Mouse (Mus musculus): ENCODE measurements around the gene Pde4dip. TPM values are rescaled to one million over a fixed set of nuclear protein-coding genes. Genes with fewer than 3 reads are reported as not detected.

Gene Pde4dip
- polyA plus RNA-seq, 1 experiment from 2014 or later: 115 TPM

DNA sequence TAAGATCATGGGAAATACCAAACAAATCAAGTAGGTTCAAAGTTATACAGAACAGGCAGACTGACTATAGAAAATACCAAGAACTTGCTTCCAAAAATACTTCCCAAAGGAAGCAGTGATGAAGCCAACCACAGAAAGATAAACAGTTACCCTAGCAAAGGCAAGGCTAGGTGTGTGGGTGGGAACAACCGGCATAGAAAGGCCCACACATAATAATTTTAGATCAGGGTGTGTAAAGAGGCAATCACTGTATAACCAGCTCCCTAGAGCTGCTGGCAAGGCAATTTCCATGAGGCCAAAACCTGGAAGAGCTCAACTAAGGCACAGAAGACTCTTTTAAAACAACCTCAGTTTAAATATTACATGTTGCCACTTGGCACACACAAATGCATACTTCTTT lies 29.1 kb downstream of the Pde4dip start:
- peaks cover 5% of the 10 kb centered on the region for H3K4me1 ChIP-seq (ENCODE audit: control insufficient read depth, insufficient read depth, low read length)
- no peaks in the 10 kb centered on the region for H3K36me3 ChIP-seq (ENCODE audit: control insufficient read depth, insufficient read depth)

DNA sequence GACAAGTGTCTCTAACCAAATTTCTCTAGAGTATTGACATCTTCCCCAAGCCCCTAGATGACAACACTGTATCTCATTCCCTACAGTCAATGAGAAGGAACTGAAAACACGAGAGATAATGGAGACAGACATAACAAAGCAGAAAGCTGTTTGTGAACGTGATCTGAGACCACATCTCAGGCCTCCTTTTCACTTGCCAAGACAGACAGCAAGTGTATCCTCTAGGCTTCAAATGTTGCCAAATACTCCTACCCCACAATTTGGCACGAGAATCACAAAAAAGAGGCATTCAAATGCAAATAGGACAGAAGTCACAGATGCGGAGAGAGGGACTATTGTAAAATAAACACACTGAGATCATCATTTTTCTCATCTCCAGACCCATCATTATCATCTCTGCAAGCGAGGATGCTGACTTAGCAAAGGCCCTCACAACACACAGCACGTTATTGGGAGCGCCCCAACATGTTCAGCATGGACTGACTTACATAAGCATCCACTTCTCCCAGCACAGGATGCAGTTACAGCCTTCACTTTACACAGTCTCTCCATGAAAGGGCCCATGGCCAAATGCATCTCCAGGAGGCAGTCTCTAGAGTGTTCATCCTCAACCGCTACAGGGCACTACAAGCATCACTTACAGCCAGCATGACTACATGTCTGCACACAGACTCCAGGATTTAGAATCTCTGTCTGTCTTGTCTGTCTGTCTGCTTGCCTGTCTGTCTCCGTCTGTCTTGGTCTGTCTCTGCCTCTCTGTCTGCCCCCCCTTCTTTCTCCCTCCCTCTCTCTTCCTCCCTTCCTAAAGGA lies 33.7 kb downstream of the Pde4dip start:
- ATAC-seq (replicated peaks; ENCODE audit: extremely low read depth, insufficient read depth, low FRiP score): no peak
- H3K4me2 ChIP-seq (ENCODE audit: low read depth, low read length): no peak overlapping the region
- H3K36me3 ChIP-seq (ENCODE audit: control insufficient read depth, insufficient read depth): no peaks in the 10 kb centered on the region
- no peak overlapping the region for H3K27ac ChIP-seq (ENCODE audit: low read length)
- WGBS: 73% methylated on average over 9 of the region's 9 CpGs
- no peak overlapping the region for H3K9ac ChIP-seq (ENCODE audit: low read length)
- H3K4me3 ChIP-seq (ENCODE audit: low read length): no peak overlapping the region
- peaks cover 3% of the 10 kb centered on the region; the same call in 1 of the 2 replicates for H3K9me3 ChIP-seq (replicated peaks; ENCODE audit: control insufficient read depth, low read length)
- no peaks in the 10 kb centered on the region for H3K27me3 ChIP-seq (ENCODE audit: control insufficient read depth, insufficient read depth, low read length)
- peaks cover 2% of the 10 kb centered on the region for H3K4me1 ChIP-seq (ENCODE audit: control insufficient read depth, insufficient read depth, low read length)

More for the DNA sequence above, 29.1 kb downstream of the Pde4dip start:
- Histone ChIP-seq H3K4me2 (ENCODE audit: low read depth, low read length) (no peak overlapping the region), H3K9me3 (replicated peaks; ENCODE audit: control insufficient read depth, low read length) (no peaks in the 10 kb centered on the region), H3K4me3 (ENCODE audit: low read length) (no peak overlapping the region), H3K27ac (ENCODE audit: low read length) (no peak overlapping the region), H3K9ac (ENCODE audit: low read length) (no peak overlapping the region), H3K27me3 (ENCODE audit: control insufficient read depth, insufficient read depth, low read length) (no peaks in the 10 kb centered on the region)
- ATAC-seq (replicated peaks; ENCODE audit: extremely low read depth, insufficient read depth, low FRiP score): no peak
- 48% methylated on average over 1 of the region's 1 CpGs for WGBS

DNA sequence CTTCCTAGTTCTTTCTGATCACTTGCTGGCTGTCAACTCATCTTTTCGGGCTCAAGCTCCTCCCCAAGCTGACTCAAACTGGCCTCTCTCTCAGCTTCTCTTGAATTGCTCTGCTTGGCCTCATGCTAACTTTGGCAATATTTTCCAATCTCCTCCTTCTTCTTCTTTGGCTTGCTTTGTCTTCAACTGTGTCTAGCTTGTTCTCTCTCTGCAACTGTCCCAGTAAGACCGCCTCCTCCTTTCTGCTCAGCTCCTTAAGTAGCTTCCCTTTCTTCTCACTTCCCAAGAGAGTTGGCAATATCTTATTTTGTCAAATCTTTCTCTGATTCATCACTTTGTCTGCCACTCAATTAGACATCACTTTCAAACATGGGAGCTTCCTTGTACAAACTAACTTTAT lies 36.7 kb downstream of the Pde4dip start:
- Histone ChIP-seq H3K27ac (ENCODE audit: low read length) (no peak overlapping the region), H3K4me1 (ENCODE audit: control insufficient read depth, insufficient read depth, low read length) (no peaks in the 10 kb centered on the region), H3K9ac (ENCODE audit: low read length) (no peak overlapping the region), H3K27me3 (ENCODE audit: control insufficient read depth, insufficient read depth, low read length) (no peaks in the 10 kb centered on the region), H3K4me3 (ENCODE audit: low read length) (no peak overlapping the region), H3K9me3 (replicated peaks; ENCODE audit: control insufficient read depth, low read length) (peaks cover 3% of the 10 kb centered on the region; the same call in 1 of the 2 replicates), H3K36me3 (ENCODE audit: control insufficient read depth, insufficient read depth) (no peaks in the 10 kb centered on the region), H3K4me2 (ENCODE audit: low read depth, low read length) (no peak overlapping the region)
- 82% methylated on average over 2 of the region's 2 CpGs for WGBS
- no peak for ATAC-seq (replicated peaks; ENCODE audit: extremely low read depth, insufficient read depth, low FRiP score)

DNA sequence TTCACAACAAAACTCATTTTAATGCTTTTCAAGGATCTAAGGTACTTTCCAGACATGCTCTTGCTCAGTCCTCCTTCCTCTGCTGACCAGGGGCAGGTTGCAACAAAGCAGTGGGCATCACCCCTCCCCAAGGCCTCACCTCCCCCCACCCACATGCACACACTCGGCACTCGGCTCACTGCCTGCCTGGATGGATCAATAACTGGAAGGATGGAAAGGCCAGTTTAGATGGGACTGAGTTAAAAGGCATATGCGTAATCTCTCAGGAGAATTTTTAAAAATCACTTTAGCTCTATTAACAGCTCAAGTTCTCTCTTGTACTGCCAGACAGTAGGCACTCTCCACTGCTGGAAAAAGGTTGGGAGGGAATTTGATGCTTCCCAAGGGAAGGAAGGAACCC lies 40.9 kb downstream of the Pde4dip start:
- Histone ChIP-seq H3K4me1 (ENCODE audit: control insufficient read depth, insufficient read depth, low read length) (no peaks in the 10 kb centered on the region), H3K36me3 (ENCODE audit: control insufficient read depth, insufficient read depth) (no peaks in the 10 kb centered on the region; the same call in 1 of the 2 replicates), H3K4me2 (ENCODE audit: low read depth, low read length) (no peak overlapping the region), H3K27ac (ENCODE audit: low read length) (no peak overlapping the region), H3K4me3 (ENCODE audit: low read length) (no peak overlapping the region), H3K9ac (ENCODE audit: low read length) (no peak overlapping the region), H3K9me3 (replicated peaks; ENCODE audit: control insufficient read depth, low read length) (no peaks in the 10 kb centered on the region; the same call in 1 of the 2 replicates), H3K27me3 (ENCODE audit: control insufficient read depth, insufficient read depth, low read length) (no peaks in the 10 kb centered on the region)
- 89% methylated on average over 3 of the region's 3 CpGs for WGBS
- ATAC-seq (replicated peaks; ENCODE audit: extremely low read depth, insufficient read depth, low FRiP score): no peak

DNA sequence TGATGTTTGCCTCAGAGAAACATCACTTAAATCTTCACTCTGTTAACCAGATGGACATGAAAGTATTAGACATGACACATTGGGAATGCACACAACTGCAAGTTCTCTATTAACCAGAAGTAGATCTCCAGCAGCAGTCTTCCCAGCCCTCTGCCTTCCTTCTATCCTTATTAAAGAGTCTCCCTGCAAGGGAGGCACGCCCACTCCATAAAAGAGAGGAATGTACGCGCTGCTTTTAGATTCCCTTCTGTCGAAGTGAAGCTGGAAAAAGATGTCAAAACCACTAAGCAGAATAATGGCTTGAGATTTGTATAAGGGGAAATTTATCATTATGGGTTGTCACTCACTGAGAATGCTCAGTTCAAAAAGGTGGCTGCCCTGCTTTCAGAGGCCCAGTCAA lies 42.1 kb downstream of the Pde4dip start:
- no peak for ATAC-seq (replicated peaks; ENCODE audit: extremely low read depth, insufficient read depth, low FRiP score)
- H3K9ac ChIP-seq (ENCODE audit: low read length): no peak overlapping the region
- no peak overlapping the region for H3K4me3 ChIP-seq (ENCODE audit: low read length)
- 62% methylated on average over 4 of the region's 4 CpGs for WGBS
- no peaks in the 10 kb centered on the region for H3K4me1 ChIP-seq (ENCODE audit: control insufficient read depth, insufficient read depth, low read length)
- H3K36me3 ChIP-seq (ENCODE audit: control insufficient read depth, insufficient read depth): no peaks in the 10 kb centered on the region; the same call in 1 of the 2 replicates
- no peak overlapping the region for H3K4me2 ChIP-seq (ENCODE audit: low read depth, low read length)
- no peaks in the 10 kb centered on the region for H3K27me3 ChIP-seq (ENCODE audit: control insufficient read depth, insufficient read depth, low read length)
- no peaks in the 10 kb centered on the region for H3K9me3 ChIP-seq (replicated peaks; ENCODE audit: control insufficient read depth, low read length)
- H3K27ac ChIP-seq (ENCODE audit: low read length): no peak overlapping the region

DNA sequence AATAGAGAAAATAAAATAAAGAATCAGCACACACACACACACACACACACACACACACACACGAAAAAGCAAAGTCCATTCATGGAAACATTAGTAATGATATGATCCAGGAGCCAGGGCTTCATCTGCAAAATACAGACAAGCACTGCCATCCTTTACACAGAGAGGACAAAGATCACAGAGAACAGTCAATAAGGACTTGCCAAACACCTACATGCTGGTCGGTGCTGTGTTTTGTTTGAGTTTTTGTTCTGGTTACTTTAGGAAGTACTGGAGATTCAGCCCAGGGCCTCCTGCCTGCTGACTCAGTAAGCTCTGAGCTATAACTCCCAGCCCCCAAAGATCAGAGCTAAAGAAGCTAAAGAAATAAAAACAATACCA lies 43.7 kb downstream of the Pde4dip start:
- H3K4me1 ChIP-seq (ENCODE audit: control insufficient read depth, insufficient read depth, low read length): no peaks in the 10 kb centered on the region

DNA sequence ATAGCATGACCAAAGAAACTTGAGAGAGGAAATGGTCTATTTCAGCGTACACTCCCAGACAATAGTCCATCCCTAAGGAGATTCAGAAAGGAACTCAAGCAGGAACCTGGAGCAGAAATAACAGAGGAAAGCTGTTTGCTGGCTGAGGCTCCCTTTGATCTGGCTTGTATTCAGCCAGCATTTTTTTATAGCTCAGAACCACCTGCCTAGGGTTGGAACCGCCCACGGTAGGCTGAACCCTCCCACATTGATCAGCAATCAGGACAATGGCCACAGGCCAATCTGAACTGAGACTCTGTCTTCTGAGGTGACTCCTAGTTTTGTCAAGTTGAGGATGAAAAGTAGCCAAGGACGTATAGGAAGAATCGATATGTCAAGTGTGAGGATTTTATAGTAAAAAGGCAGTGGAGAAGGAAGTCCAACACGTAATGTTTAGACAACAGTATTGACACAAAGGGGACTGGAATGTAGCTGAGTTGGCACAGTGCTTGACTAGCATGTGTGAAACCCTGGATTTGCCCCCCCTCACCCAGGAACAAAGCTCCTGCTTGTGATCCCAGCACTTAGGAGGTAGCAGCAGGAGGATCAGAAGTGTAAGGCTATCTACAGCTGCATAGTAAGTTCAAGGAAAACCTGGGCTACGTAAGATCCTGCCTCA lies 44.2 kb downstream of the Pde4dip start:
- WGBS: 77% methylated on average over 7 of the region's 7 CpGs
- no peak overlapping the region for H3K4me2 ChIP-seq (ENCODE audit: low read depth, low read length)
- no peak overlapping the region for H3K4me3 ChIP-seq (ENCODE audit: low read length)
- no peaks in the 10 kb centered on the region for H3K27me3 ChIP-seq (ENCODE audit: control insufficient read depth, insufficient read depth, low read length)
- no peaks in the 10 kb centered on the region for H3K4me1 ChIP-seq (ENCODE audit: control insufficient read depth, insufficient read depth, low read length)
- H3K9ac ChIP-seq (ENCODE audit: low read length): no peak overlapping the region
- H3K9me3 ChIP-seq (replicated peaks; ENCODE audit: control insufficient read depth, low read length): no peaks in the 10 kb centered on the region
- ATAC-seq (replicated peaks; ENCODE audit: extremely low read depth, insufficient read depth, low FRiP score): no peak
- H3K36me3 ChIP-seq (ENCODE audit: control insufficient read depth, insufficient read depth): no peaks in the 10 kb centered on the region; the same call in 1 of the 2 replicates
- H3K27ac ChIP-seq (ENCODE audit: low read length): no peak overlapping the region

More for the DNA sequence above, 43.7 kb downstream of the Pde4dip start:
- Histone ChIP-seq H3K9me3 (replicated peaks; ENCODE audit: control insufficient read depth, low read length) (no peaks in the 10 kb centered on the region), H3K36me3 (ENCODE audit: control insufficient read depth, insufficient read depth) (no peaks in the 10 kb centered on the region; the same call in 1 of the 2 replicates), H3K9ac (ENCODE audit: low read length) (no peak overlapping the region), H3K4me2 (ENCODE audit: low read depth, low read length) (no peak overlapping the region), H3K4me3 (ENCODE audit: low read length) (no peak overlapping the region), H3K27ac (ENCODE audit: low read length) (no peak overlapping the region), H3K27me3 (ENCODE audit: control insufficient read depth, insufficient read depth, low read length) (no peaks in the 10 kb centered on the region)
- WGBS: 72% methylated on average over 2 of the region's 2 CpGs
- no peak for ATAC-seq (replicated peaks; ENCODE audit: extremely low read depth, insufficient read depth, low FRiP score)

DNA sequence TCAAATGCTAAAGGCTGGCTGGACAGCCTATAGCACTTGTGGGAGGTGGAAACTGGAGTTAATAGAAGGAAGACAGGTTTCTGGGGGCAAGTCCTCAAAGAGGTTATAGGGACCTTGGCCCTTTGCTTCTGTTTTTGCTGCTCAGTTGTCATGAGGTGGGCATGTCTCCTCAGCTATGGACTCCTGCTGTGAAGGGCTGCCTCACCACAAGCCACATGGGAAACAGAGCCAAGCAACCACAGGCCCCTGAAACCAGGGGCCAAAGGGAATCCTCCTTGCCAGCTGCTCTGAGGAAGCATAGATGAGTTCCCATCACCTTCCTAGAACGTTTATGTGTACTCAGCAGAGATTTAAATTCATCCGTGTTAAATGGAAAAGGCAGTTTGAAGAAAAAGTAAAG lies 45.9 kb downstream of the Pde4dip start:
- H3K36me3 ChIP-seq (ENCODE audit: control insufficient read depth, insufficient read depth): no peaks in the 10 kb centered on the region; the same call in 1 of the 2 replicates
- no peaks in the 10 kb centered on the region for H3K4me1 ChIP-seq (ENCODE audit: control insufficient read depth, insufficient read depth, low read length)
- H3K9ac ChIP-seq (ENCODE audit: low read length): no peak overlapping the region
- 63% methylated on average over 2 of the region's 2 CpGs for WGBS
- H3K27me3 ChIP-seq (ENCODE audit: control insufficient read depth, insufficient read depth, low read length): no peaks in the 10 kb centered on the region
- H3K4me2 ChIP-seq (ENCODE audit: low read depth, low read length): no peak overlapping the region
- H3K9me3 ChIP-seq (replicated peaks; ENCODE audit: control insufficient read depth, low read length): no peaks in the 10 kb centered on the region
- no peak for ATAC-seq (replicated peaks; ENCODE audit: extremely low read depth, insufficient read depth, low FRiP score)
- no peak overlapping the region for H3K27ac ChIP-seq (ENCODE audit: low read length)
- no peak overlapping the region for H3K4me3 ChIP-seq (ENCODE audit: low read length)

DNA sequence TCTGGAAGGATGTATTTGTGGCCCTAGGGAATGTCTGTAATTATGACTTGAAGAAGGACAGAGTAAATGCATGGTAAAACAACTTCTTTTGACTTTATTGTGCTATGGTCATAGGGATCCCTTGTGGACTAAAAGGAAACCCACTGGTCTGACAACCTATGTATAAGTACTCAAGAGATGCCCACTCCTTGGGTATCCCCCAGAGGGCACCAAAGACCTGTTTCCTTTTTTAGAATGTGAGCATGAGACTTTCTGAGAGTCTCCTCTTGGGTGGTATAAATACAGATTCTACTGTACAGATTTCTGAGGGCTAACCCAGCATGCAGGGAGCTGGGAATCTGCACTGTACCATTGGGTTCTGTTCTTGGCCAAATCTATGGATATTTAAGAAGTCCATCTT lies 48.1 kb downstream of the Pde4dip start:
- Histone ChIP-seq H3K36me3 (ENCODE audit: control insufficient read depth, insufficient read depth) (no peaks in the 10 kb centered on the region; the same call in 1 of the 2 replicates), H3K27me3 (ENCODE audit: control insufficient read depth, insufficient read depth, low read length) (no peaks in the 10 kb centered on the region), H3K9ac (ENCODE audit: low read length) (no peak overlapping the region), H3K4me1 (ENCODE audit: control insufficient read depth, insufficient read depth, low read length) (no peaks in the 10 kb centered on the region), H3K9me3 (replicated peaks; ENCODE audit: control insufficient read depth, low read length) (no peaks in the 10 kb centered on the region), H3K4me2 (ENCODE audit: low read depth, low read length) (no peak overlapping the region), H3K27ac (ENCODE audit: low read length) (no peak overlapping the region), H3K4me3 (ENCODE audit: low read length) (no peak overlapping the region)
- ATAC-seq (replicated peaks; ENCODE audit: extremely low read depth, insufficient read depth, low FRiP score): no peak

Data from heart, embryonic 16.5 days (tissue).